Mouse (Mus musculus) cerebellum, postnatal 4 days (tissue): ENCODE data around the gene Vmn2r106.

Experiments
- DNase-seq, 2 experiments: peaks; one replicate each; pipeline ENCODE4 v3.0.0; 2022; ENCODE audit warnings: low spot score in 2 of 2, mixed read lengths in 1 of 2

Vmn2r106 gene

DNA sequence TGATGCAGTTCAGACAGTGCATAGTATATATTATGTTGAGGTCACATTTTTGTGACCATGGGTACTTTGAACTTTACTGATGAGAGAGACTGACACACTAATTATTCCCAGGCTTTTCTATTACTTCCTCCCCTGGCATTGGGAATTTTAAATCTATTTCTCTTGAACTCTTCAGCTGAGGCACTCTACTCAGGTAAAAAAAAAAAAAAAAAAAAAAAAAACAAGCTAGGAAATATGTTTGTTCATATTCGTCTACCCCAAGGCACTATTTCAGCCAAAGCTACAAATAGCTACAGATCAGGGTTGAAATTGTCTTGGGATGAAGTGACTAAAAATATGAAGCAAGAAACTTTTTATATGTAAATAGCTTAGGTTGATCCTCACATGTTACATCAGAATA lies at the start of gene Vmn2r106:
TSS of gene Vmn2r106 (minus strand) at position 101 of the 400 bp plus-strand sequence.
- no peak for DNase-seq

- no peak for DNase-seq
Observed at GRCm38 (mm10) chr17:20305790-20306189, 20.4 kb upstream of the Vmn2r106 start.

GRCm38 (mm10) chr17:20286906-20287305 lies 1.6 kb upstream of the Vmn2r106 start:
- DNase-seq = no peak

- no peak for DNase-seq
Observed at GRCm38 (mm10) chr17:20255522-20255921, 29.8 kb downstream of the Vmn2r106 start.

DNA sequence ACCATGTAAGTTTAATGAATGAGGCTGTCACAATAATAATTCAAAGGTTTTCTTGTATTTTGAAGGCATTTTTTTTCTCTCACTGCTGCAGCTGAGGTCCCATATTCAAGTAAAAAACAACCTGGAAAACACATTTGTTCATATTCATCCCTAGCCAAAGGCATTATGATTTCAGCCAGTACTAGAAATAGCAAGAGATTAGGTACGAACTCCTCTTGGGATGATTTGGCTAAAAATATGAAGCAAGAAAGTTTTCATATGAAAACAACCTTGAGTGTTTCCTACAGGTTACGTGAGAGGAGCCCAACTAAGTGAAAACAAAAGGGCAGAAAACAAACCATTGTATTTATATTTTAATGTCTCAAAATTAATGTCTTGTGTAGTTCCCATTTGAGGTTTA lies 50.4 kb downstream of the Vmn2r106 start, which contains the start of gene Vmn2r105:
TSS of gene Vmn2r105 (minus strand) at position 101 of the 400 bp plus-strand sequence.
- no peak for DNase-seq
